Mouse (Mus musculus) spleen, postnatal 0 days (tissue): ENCODE data around the gene BB287469. TPM values are rescaled to one million over a fixed set of nuclear protein-coding genes. Genes with fewer than 3 reads are reported as not detected.

Experiments used
- polyA plus RNA-seq: library from polyadenylated mRNA; unstranded; fragments of >200 nt; fragmentation: Nextera tagmentation; extraction: Ambion mirVana; gene quantifications from 2 replicates; pipeline ENCODE4 v1.2.1, GENCODE M21; 2015

BB287469 gene
- polyA plus RNA-seq = not detected in 2 replicates

GRCm38 (mm10) chr12:87816277-87816676 is at the start of gene BB287469:
Gene BB287469 (plus strand): TSS chr12:87816577.

GRCm38 (mm10) chr12:87775655-87776054 is 40.7 kb upstream of the BB287469 start, which contains the start of gene Gm21319:
Gene Gm21319 (minus strand): TSS chr12:87775755.

GRCm38 (mm10) chr12:87795212-87795611 is 21.2 kb upstream of the BB287469 start, which contains the start of gene Gm21936:
Gene Gm21936 (plus strand): TSS chr12:87795512.

GRCm38 (mm10) chr12:87842239-87842638 is 25.9 kb downstream of the BB287469 start, which contains the start of gene Gm2001:
Gene Gm2001 (minus strand): TSS chr12:87842339.

Other genes starting within 250 kb of the BB287469 start
- not detected in 2 replicates for gene Oog1, start 213.9 kb upstream of the BB287469 start, polyA plus RNA-seq
- gene Gm4027, start 197.7 kb upstream of the BB287469 start, polyA plus RNA-seq = not detected in 2 replicates
- not detected in 2 replicates for gene Gm16381, start 172.0 kb upstream of the BB287469 start, polyA plus RNA-seq
- not detected in 2 replicates for gene Gm21319, start 40.8 kb upstream of the BB287469 start, polyA plus RNA-seq
- gene Gm21936, start 21.1 kb upstream of the BB287469 start, polyA plus RNA-seq = not detected in 2 replicates
- gene Gm2001, start 25.8 kb downstream of the BB287469 start, polyA plus RNA-seq = not detected in 2 replicates
- gene Gm2016, start 57.5 kb downstream of the BB287469 start, polyA plus RNA-seq = not detected in 2 replicates
- not detected in 2 replicates for gene Gm2022, start 78.8 kb downstream of the BB287469 start, polyA plus RNA-seq
- gene Gm2035, start 103.3 kb downstream of the BB287469 start, polyA plus RNA-seq = not detected in 2 replicates
- not detected in 2 replicates for gene Gm2042, start 137.5 kb downstream of the BB287469 start, polyA plus RNA-seq
- gene Gm2075, start 195.3 kb downstream of the BB287469 start, polyA plus RNA-seq = not detected in 2 replicates
- not detected in 2 replicates for gene Gm6803, start 202.2 kb downstream of the BB287469 start, polyA plus RNA-seq
- gene Gm2056, start 210.4 kb downstream of the BB287469 start, polyA plus RNA-seq = not detected in 2 replicates